Mouse (Mus musculus): ENCODE results near the gene Cryl1. TPM values are rescaled to one million over a fixed set of nuclear protein-coding genes. Genes with fewer than 3 reads are reported as not detected.
A peak's percentile ranks its signal among the peaks of the same experiment; 100 is the strongest.

Gene Cryl1
- polyA plus RNA-seq, 1 experiment, result 143 TPM

DNA sequence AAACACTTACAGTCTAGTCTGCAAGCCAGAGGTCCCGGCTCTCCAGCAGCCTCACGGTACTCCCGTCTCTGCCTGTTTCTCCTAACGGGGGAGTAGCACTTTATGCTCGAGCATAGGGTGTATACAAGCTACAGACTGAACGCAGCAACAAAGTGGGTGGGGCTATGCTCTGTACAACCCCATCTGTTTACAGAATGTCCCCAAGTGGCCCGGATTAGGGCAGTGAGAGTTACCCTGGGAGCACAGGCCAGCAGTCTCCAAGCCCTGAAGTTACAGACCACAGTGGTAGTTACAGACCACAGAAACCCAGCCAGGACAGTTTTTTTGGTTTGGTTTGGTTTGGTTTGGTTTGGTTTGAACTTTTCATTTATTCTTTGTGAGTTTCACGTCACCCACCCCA is 22.3 kb downstream of the Cryl1 start:
- no peak for DNase-seq (ENCODE audit: low read depth, low spot score)
- 73% methylated on average over 8 of the region's 8 CpGs for WGBS

DNA sequence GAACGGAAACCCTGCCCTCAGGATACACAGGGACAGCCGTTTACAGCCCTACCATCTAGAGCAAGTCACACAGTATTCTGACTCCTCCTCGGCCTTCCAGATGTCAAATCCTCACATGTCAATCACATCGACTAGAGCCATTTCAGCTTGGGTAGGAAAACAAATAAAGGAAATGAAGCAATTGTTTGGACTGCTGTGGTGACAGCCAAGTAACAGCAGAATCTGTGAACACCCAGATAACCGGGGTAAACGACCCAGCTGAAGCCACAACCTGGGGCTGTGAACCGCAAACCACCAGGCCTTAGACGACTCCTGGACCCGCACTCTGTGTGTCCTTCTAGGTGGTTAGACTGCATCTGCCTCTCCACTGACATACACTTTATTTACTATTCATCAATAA is 23.1 kb downstream of the Cryl1 start:
- no peak for DNase-seq (ENCODE audit: low read depth, low spot score)
- 48% methylated on average over 9 of the region's 9 CpGs for WGBS

DNA sequence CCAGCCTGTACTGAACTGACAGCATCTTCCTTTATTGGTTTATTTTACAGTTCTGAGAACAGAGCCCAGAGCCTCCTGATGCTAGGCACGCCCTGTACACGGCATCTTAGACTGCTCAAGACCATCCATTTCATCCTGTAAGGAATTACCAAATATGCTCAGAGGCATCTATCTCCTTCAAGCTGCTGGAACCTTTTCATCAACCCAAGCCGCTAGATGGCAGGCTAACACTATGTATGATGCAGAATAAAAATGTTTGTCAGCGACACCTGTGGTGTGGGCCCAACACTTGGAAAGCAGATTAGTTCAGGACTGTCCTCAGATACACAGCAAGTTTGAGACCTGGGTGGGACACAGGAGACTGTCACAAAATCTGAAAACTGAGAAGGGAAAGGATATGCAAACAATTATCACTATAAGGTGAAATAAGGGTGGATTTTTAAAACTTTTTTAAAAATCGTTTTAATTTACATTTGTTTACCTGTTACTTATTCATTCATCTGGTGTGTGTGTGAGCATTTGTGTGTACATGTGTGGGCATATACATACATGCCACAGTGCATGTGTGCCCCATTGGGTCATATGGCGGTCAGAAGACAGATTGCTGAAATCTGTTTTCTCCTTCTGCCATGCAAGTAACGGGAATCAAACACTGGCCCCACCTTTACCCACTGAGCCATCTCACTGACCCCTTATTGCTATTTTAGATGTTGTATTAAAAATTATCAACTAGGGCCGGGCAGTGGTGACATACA is 25.8 kb downstream of the Cryl1 start:
- WGBS, result 49% methylated on average over 8 of the region's 8 CpGs
- peak; percentile 81 for DNase-seq (ENCODE audit: low read depth, low spot score)

DNA sequence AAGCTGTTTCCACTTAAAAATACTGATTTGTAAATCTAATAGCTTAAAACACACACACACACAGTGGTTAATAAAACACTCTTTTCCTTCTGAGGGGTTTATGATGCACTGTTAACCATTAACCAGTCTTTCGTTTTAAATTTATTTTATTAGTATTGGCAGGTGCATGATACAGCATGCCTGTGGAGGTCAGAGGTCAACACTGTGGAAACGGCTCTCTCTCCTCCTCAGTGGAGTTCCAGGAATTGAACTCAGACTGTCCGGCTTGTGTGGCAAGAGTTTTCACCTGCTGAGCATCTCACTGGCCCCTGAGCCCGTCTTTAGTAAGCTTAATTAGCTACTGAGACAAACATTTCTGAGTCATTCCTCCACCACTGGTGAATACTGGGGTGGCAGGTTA is 31.0 kb downstream of the Cryl1 start:
- peak; percentile 74 for DNase-seq (ENCODE audit: low read depth, low spot score)
- WGBS, result 17% methylated on average over 4 of the region's 4 CpGs

DNA sequence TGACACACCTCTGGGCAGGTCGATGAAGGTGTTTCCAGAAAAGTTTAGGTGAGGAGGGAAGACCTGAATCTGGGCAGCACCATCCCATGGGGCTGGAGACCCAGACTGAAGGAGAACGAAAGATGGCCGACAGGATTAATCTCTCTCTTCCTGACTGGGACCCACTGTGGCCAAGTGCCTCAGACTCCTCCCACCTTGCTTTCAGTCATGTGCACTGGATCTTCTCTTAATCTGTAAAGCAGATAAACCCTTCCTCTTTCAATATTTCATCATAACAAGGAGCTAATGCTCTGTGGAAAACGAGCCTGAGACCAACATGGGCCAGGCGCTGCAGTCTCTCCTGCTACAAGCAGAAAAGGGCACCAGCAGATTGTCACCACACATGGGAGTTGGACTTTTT is 31.6 kb downstream of the Cryl1 start:
- WGBS, result 60% methylated on average over 5 of the region's 5 CpGs

DNA sequence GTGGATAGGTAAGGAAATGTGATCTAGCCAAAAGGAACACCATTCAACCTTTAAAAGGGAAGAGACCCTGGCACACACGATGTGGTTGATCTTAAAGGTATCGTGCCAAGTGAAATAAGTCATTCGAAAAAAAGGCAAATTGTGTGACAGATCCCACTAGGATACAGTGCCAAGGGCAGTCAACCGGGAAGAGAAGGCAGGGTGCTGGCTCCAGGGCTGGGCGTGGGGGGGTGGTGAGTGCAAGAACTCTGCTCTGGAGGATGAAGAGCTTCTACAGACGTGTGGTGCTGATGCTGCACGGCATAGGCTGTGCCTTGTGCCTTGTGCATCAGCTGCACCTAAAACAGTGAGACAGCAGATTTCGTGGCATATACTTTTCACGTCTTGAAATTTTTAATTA is 33.0 kb downstream of the Cryl1 start:
- 73% methylated on average over 9 of the region's 9 CpGs for WGBS

More for the DNA sequence above, 31.6 kb downstream of the Cryl1 start:
- no peak for DNase-seq (ENCODE audit: low read depth, low spot score)

DNA sequence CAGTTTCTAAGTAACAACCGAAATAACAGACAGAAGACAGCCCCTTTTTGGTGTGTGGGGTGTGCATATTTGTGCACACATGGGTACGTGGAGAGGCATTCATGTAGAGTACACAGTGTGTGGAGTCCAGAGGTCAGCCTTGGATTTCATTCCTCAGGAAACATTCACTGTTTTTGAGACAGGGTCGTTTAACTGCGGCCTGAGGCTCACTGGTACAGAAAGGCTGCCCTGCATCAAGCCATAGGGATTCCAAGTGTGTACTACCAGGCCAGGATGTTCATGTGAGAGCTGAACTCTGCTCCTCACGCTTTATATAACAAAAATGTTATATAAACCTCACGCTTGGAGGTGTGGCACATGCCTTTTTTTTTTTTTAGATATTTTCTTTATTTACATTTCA is 34.5 kb downstream of the Cryl1 start:
- WGBS, result 66% methylated on average over 6 of the region's 6 CpGs
- DNase-seq (ENCODE audit: low read depth, low spot score), result no peak

More for the DNA sequence above, 33.0 kb downstream of the Cryl1 start:
- no peak for DNase-seq (ENCODE audit: low read depth, low spot score)

DNA sequence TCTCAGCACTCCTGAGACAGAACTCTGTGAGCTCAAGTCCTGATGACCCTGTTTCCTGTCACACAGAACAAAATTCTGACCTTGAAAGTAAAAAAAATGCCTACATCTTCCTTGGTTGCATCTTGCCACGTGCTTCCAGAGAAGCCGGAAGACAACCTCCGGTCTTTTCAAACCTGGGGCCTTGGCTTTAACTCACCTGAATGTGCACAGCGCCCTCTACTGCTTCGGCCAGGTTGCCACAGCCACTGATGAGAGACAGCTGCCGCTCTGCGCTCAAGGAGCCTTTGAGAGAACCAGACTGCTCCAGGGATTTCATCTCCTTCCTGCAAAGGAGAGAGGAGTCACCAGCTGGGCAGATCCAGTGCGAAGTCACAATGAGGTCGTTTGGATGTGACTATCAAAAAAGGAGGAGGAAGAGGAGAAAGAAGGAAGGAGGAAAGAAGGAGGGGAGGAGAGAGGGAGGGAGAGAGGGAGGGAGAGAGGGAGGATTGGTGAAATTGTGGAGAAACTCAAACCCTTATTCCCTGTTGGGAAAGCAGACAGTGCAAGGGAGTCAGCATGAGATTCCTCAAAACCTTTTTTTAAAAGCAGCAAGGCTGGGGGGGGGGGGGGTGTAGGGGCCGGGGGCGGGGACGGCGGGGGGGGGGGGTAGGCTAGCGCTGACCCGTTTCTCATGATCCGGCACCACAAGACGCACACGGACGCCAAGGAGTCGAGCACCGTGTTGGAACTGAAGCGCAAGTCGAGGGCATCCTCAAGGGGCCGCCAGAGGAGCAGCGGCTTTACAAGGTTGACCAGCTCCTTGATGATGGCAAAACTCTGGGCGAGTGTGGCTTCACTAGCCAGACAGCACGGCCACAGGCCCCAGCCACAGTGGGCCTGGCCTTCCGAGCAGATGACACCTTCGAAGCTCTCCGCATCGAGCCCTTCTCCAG is 35.3 kb downstream of the Cryl1 start:
- WGBS, result 44% methylated on average over 31 of the region's 31 CpGs

DNA sequence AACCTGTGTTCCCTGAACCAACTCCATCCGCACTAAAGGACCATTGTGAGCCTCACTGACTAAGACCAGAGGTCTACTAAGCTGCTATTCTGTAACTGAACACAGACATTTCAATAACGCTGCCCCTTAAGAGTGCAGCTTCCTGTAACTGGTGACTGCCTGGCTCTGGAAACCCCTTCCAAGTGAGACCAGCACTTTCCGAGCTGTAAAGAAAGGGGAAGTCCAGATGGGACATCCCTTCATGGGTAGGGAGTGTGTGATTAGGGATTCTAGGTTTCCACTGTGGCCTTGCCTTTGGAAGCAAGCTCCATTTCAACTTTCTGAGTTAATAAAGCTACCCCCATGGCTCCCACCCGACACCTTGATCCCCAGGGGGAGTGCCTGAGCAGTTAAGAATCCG is 41.3 kb downstream of the Cryl1 start:
- WGBS, result 85% methylated on average over 5 of the region's 5 CpGs
- no peak for DNase-seq (ENCODE audit: low read depth, low spot score)

More for the DNA sequence above, 35.3 kb downstream of the Cryl1 start:
- peak; percentile 51 for DNase-seq (ENCODE audit: low read depth, low spot score)

DNA sequence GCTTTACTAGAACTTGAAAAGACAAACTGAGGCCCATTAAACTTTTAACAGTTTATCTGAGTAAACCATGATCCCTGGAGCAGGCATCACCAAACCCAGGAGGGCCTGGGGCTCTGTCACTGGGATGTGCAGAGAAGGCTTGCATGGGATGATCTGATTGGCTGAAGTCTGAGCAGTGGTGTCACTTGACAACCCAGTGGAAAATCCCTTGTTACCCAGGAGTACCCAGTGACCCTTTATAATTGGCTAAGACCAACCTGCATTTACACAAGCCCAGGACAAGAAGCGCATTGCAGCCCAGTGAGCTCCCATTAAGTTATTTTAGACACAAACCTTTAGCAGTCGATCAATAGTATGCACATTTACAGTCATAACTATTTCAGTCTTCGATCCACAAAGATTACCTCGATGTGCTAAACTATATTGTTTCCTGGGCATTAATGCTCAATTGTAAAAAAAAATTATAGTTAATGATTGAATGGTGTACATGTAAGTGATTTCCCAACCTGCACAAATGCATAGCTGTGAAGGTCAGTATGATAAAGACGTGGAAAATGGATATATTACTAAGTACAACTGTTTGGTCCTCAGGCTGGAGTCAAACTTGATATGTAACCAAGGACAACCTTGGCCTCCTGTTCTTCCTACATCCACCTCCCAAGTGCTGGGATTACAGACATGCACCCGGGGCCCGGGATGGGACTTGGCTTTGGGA is 46.7 kb downstream of the Cryl1 start:
- DNase-seq (ENCODE audit: low read depth, low spot score), result no peak
- 91% methylated on average over 7 of the region's 7 CpGs for WGBS

DNA sequence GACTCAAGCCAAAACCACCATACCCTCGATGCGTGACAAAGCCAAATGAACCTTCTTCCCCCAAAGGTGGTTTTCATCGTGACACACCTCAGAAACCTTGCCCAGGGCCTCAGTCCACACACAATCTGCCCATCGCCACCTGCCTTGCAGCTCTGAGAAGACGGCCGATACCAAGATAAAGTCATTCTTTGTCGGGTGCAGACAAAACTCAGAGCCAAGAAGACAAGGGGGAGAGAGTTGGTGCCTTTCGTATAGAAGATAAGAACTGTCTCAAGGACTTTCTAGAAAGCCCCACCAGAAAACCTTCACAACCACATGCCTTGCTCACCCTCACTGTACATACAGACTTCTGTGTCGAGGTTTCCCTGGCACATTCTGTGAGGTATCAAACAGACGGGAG is 48.4 kb downstream of the Cryl1 start:
- no peak for DNase-seq (ENCODE audit: low read depth, low spot score)
- WGBS, result 86% methylated on average over 10 of the region's 10 CpGs

DNA sequence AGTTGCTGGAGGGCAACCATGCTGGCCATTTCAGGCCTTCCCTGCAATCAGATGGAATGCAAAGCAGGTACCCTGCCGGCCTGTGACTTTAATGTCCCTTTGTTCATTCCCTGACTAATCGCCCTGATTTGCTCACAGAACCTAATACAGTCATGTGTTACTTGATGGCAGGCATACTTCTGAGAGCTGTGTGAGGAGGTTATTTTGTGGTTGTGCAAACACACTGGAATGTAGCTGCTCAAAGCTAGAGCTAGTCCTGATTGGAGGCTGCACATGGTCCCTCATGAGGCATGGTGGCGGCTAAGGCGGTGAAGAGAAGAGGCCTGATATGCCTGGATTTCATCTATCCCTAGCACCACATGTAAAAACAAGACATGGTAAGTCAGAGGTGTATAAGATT is 50.2 kb downstream of the Cryl1 start:
- DNase-seq (ENCODE audit: low read depth, low spot score), result no peak
- 88% methylated on average over 4 of the region's 4 CpGs for WGBS

DNA sequence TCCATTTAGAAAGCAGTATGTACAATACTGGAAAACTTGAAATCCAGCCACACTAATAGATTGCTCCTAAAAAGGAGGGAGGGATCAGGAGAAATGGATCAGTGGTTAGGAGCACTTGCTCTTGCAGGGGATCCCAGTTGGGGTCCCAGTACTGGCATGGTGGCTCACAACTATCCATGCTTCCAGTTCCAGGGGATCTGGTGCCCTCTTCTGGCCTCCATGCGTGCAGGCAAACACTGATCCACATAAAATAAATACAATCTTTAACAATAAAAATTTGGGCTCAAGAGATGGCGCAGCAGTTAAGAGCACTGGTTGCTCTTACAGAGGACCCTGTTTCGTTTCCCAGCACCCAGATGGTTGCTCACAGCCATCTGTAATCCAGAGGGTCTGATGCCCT is 52.2 kb downstream of the Cryl1 start:
- WGBS, result 100% methylated on average over 3 of the region's 3 CpGs
- no peak for DNase-seq (ENCODE audit: low read depth, low spot score)

DNA sequence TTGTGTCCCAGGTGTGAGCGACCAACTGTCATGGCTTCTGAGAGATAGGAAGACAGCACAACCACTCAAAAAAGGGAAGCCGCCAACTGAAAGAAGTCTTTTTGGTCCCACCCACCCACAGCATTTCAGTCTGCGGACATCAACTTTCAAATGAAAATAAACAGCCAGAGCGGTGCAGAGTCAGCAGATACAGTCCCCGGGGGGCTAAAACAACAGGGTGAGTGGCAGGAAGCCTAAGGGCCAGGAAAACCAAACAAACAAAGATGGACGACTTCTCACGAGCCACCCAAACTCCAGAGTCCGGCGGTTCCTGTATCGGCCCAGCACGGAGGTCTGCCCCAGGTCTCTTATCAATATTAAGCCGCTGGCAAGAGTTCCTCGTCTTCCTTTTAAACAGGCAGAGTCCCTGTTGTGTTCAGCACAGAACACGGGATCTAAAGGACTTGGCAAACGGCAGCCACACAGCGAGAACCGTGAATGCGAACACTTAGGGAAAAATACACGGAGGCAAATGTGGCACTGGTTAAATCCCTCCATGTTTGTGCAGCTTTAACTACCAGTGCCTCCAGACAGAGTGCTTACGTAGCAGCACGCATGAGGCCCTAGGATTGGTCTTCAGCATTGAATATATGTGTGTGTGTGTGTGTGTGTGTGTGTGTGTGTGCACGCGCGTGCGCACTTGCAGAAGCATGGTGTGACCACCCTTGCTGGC is 53.4 kb downstream of the Cryl1 start:
- 83% methylated on average over 25 of the region's 25 CpGs for WGBS
- DNase-seq (ENCODE audit: low read depth, low spot score), result no peak

DNA sequence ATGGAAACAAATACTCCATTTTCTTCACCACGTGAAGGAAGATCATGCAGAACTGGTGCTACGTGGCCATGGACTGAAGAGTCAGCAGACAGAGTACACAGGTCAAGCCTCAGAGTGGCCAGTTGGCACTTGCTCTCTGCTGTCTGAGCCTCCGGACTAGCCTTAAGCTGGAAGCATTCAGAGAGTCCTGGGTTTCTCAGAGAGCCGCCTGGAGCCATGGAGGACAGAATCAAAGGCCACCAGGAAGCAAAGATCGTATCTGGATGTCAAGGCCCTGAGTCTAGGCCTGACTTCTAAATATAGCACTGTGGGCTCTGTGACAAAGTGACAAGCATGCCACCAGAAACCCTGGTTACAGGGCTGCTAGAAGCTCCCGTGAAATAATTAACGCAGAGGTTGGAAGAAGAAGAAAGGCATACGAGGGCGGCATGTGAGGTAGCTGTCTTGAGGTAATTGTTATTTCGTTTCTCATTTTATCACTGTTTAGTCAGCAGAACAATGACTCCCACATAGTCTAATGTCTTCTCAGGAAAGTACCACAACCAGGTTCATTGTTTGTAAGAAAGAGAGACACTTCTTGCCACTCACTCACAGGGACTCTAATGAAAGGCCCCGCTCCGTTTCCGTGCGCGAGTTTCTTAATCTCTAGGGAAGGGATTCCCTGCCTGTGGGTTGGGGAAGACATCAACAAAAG is 55.1 kb downstream of the Cryl1 start:
- no peak for DNase-seq (ENCODE audit: low read depth, low spot score)
- 89% methylated on average over 15 of the region's 15 CpGs for WGBS

DNA sequence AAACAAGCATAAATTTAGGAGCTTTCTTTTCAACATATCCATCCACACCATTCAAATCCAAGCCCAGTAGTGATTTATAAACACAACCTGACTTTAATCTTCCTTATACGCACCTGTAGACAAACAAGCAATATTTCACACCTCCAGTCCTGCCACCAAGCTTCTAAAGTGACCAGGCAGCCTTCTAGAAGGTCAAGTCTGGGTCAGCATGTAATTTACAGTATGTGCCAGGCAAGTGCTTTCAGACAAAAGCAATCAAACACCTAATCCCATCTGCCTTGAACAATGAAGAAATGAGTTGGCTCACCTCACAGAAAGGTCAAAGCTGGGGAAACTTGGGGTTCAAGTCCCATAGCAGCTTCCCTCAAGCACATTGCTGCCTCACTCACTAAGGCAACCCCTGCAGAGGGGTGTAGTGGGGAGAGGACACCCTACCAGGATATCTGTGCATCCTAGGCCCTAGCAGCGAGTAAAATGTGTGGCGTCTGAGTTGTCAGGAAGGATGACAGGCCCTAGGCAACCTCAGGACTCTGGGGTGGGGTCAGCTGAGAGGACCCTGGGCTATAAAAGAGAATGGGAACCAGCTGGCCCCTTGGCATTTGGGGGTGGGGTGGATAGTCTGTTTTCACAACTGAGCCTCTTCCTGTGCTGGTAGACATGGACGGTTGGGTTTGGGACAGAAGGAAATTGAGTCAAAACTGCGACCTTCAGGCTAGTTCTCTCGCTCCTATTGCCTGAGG is 55.8 kb downstream of the Cryl1 start:
- no peak for DNase-seq (ENCODE audit: low read depth, low spot score)
- WGBS, result 80% methylated on average over 6 of the region's 6 CpGs

DNA sequence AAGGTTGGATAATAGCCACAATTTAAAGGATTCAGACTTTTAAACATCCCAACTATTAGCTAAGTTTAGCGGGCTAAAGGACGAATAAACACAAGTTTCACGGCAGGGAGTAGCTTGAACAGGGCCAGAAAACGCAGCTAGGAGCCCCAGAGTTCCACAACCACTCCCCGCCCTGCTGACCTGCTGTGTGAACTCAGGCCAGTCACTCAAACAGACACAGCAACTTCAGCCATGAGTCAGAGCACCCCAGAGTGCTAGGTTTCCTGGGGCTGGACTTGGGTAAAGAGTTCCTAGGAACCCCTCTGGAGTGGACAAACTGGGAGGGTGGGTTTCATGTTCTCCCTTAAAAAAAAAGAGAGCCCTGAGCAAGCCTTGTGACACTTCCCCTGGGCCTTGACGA is 59.7 kb downstream of the Cryl1 start:
- 67% methylated on average over 6 of the region's 6 CpGs for WGBS
- no peak for DNase-seq (ENCODE audit: low read depth, low spot score)

DNA sequence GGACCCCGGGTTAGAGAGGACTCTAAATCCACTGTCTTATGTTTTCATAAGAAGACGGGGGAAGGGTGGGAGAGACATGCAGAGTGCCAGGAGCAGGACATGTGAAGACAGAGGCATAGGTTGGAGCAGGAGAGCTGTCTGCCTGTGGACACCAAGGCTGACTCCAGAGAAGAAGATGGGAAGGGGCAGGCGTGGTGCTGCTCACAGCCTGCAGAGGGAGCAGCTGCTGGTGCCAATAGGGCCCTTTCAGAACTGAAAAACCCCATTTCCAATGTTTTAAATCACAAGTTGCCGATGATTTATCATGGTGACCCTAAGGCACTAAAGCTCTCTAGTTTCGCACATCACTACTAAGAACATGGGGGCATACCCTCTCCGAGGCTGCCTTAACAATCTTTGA is 63.5 kb downstream of the Cryl1 start:
- 87% methylated on average over 6 of the region's 6 CpGs for WGBS
- no peak for DNase-seq (ENCODE audit: low read depth, low spot score)

All from large intestine, adult 2 months (tissue).